Mouse (Mus musculus) heart, postnatal 0 days (tissue): ENCODE results near the gene Gm49391. TPM values are rescaled to one million over a fixed set of nuclear protein-coding genes. Genes with fewer than 3 reads are reported as not detected.
"Not testable (repeated sequence)": the region's sequence is repeated elsewhere in the genome, so short reads cannot be mapped to it uniquely, and the experiment has no call there.

Experiments
- ATAC-seq: fragments of 200-750 bp; cut with Nextera tagmentation; 2 replicates; pipeline ENCODE4 v1.8.0; 2017; ENCODE audit warnings: low read depth, moderate number of reproducible peaks, moderate library complexity; ENCODE audit not compliant: insufficient read depth
- DNase-seq: peaks from one replicate; pipeline ENCODE4 v3.0.0-alpha.2; 2016; ENCODE audit warnings: low spot score
- H3K27ac ChIP-seq: fragments of 300-500 bp; sonication (generic); 2 replicates; pipeline ENCODE4 v1.5.1; 2014; ENCODE audit warnings: low read depth, mild to moderate bottlenecking
- H3K27me3 ChIP-seq: fragments of 300-500 bp; sonication (generic); 2 replicates; pipeline ENCODE4 v1.6.1; 2014; ENCODE audit warnings: low read length, mixed read lengths; ENCODE audit not compliant: control insufficient read depth, insufficient read depth
- H3K36me3 ChIP-seq: fragments of 300-500 bp; sonication (generic); replicated peaks from 2 replicates; pipeline ENCODE4 v1.6.1; 2014; ENCODE audit warnings: low read length, mixed read lengths; ENCODE audit not compliant: control insufficient read depth, insufficient read depth
- H3K4me1 ChIP-seq: fragments of 300-500 bp; sonication (generic); 2 replicates; pipeline ENCODE4 v1.6.1; 2014; ENCODE audit warnings: antibody characterized with exemption; ENCODE audit not compliant: control insufficient read depth, insufficient read depth
- H3K4me2 ChIP-seq: fragments of 300-500 bp; sonication (generic); 2 replicates; pipeline ENCODE4 v1.6.1; 2014; ENCODE audit warnings: low read depth, mild to moderate bottlenecking, low read length, moderate library complexity
- H3K4me3 ChIP-seq: fragments of 300-500 bp; sonication (generic); 2 replicates; pipeline ENCODE4 v1.5.1; 2014; ENCODE audit warnings: low read depth, low read length
- H3K9ac ChIP-seq: fragments of 300-500 bp; sonication (generic); replicated peaks from 2 replicates; pipeline ENCODE4 v1.6.1; 2014; ENCODE audit warnings: low read depth, low read length, mixed read lengths
- H3K9me3 ChIP-seq: fragments of 300-500 bp; sonication (generic); replicated peaks from 2 replicates; pipeline ENCODE4 v1.6.1; 2016; ENCODE audit warnings: low read length; ENCODE audit not compliant: control insufficient read depth
- CTCF ChIP-seq: IDR thresholded peaks from 2 replicates; pipeline ENCODE4 v1.5.1; 2016; ENCODE audit warnings: antibody characterized with exemption, control low read depth, low read depth
- EP300 ChIP-seq: IDR thresholded peaks from 2 replicates; pipeline ENCODE4 v1.6.1; 2016; ENCODE audit warnings: antibody characterized with exemption, low read depth
- WGBS: fragments of 180-500 bp; shearing (Covaris S2); extraction: QIAGEN DNeasy Blood & Tissue Kit; methylation state at CpG from one replicate; pipeline ENCODE4 v1.1.7; 2014; 5-methylcytosine and 5-hydroxymethylcytosine counted together
- polyA plus RNA-seq: library from polyadenylated mRNA; unstranded; fragments of >200 nt; fragmentation: Nextera tagmentation; extraction: Ambion mirVana; gene quantifications from 2 replicates; pipeline ENCODE4 v1.2.1, GENCODE M21; 2015
- total RNA-seq: library from RNA; depleted of rRNA; stranded (reverse); fragments of >200 nt; gene quantifications from 2 replicates; pipeline ENCODE4 v1.2.3, GENCODE M21; 2014; ENCODE audit warnings: low replicate concordance; rRNA removed

Gene Gm49391
- total RNA-seq (1.1 and 9.0 TPM in 2 replicates), polyA plus RNA-seq (4.1 and 4.6 TPM in 2 replicates)

GRCm38 (mm10) chr13:60936500-60936901 lies at the start of gene Gm49391, which contains the start of gene Ctla2a:
TSS of gene Gm49391 (minus strand) at chr13:60936571.
TSS of gene Ctla2a (minus strand) at chr13:60936625.
- H3K27ac ChIP-seq: peak within 1 kb of the TSS; percentile 59; the same call in 1 of the 2 replicates
- no peaks in the 10 kb centered on the region for H3K27me3 ChIP-seq
- TF ChIP-seq EP300 (peak; percentile 93), CTCF (no peak)
- H3K4me3 ChIP-seq: no peak within 1 kb of the TSS
- DNase-seq (peak; percentile 68), ATAC-seq (peak; percentile 96)
- no peak within 1 kb of the TSS for H3K9ac ChIP-seq
- no peaks in the 10 kb centered on the region for H3K36me3 ChIP-seq
- 35% methylated on average over 5 of the region's 5 CpGs for WGBS
- H3K9me3 ChIP-seq: no peaks in the 10 kb centered on the region
- no peak within 1 kb of the TSS for H3K4me2 ChIP-seq
- no peaks in the 10 kb centered on the region for H3K4me1 ChIP-seq

GRCm38 (mm10) chr13:60972319-60972718 lies 35.9 kb upstream of the Gm49391 start:
- H3K36me3 ChIP-seq, DNase-seq, H3K9me3 ChIP-seq, H3K4me3 ChIP-seq, ATAC-seq, H3K27ac ChIP-seq, H3K4me2 ChIP-seq, H3K27me3 ChIP-seq, H3K9ac ChIP-seq, H3K4me1 ChIP-seq: not testable (repeated sequence)
- 60% methylated on average over 4 of the region's 4 CpGs for WGBS

GRCm38 (mm10) chr13:60963985-60964384 lies 27.6 kb upstream of the Gm49391 start:
- H3K4me3 ChIP-seq, DNase-seq: not testable (repeated sequence)

GRCm38 (mm10) chr13:60961706-60962105 lies 25.3 kb upstream of the Gm49391 start:
- Histone ChIP-seq H3K36me3 (no peaks in the 10 kb centered on the region), H3K4me3 (no peak overlapping the region), H3K4me2 (no peak overlapping the region), H3K9ac (no peak overlapping the region), H3K27ac (no peak overlapping the region), H3K27me3 (no peaks in the 10 kb centered on the region), H3K4me1 (no peaks in the 10 kb centered on the region), H3K9me3 (no peaks in the 10 kb centered on the region)
- DNase-seq: no peak
- WGBS: 62% methylated on average over 5 of the region's 5 CpGs
- ATAC-seq: no peak
- TF ChIP-seq EP300 (no peak), CTCF (no peak)

More at GRCm38 (mm10) chr13:60963985-60964384, 27.6 kb upstream of the Gm49391 start:
- H3K4me2 ChIP-seq, H3K9me3 ChIP-seq, H3K27me3 ChIP-seq, H3K36me3 ChIP-seq, ATAC-seq, H3K27ac ChIP-seq, H3K4me1 ChIP-seq, H3K9ac ChIP-seq: not testable (repeated sequence)
- WGBS: 33% methylated on average over 4 of the region's 5 CpGs

- DNase-seq, H3K27ac ChIP-seq, H3K4me1 ChIP-seq, H3K4me3 ChIP-seq, H3K27me3 ChIP-seq, H3K9ac ChIP-seq, H3K4me2 ChIP-seq, H3K36me3 ChIP-seq, ATAC-seq, H3K9me3 ChIP-seq: not testable (repeated sequence)
- 65% methylated on average over 3 of the region's 3 CpGs for WGBS
These were observed 5.5 kb upstream of the Gm49391 start, which contains the start of gene Tpbpa for GRCm38 (mm10) chr13:60941884-60942283. TSS of gene Tpbpa (minus strand) at chr13:60941984.

GRCm38 (mm10) chr13:60935490-60935889 lies 881 bp downstream of the Gm49391 start, which contains the start of gene Gm49393:
TSS of gene Gm49393 (minus strand) at chr13:60935590.
- H3K4me3 ChIP-seq, H3K4me1 ChIP-seq, H3K27ac ChIP-seq, H3K36me3 ChIP-seq, H3K4me2 ChIP-seq, H3K9me3 ChIP-seq, DNase-seq, H3K9ac ChIP-seq, H3K27me3 ChIP-seq, ATAC-seq: not testable (repeated sequence)
- 48% methylated on average over 2 of the region's 2 CpGs for WGBS

- H3K36me3 ChIP-seq, H3K27ac ChIP-seq, H3K4me1 ChIP-seq, H3K4me2 ChIP-seq, H3K4me3 ChIP-seq, H3K9ac ChIP-seq, ATAC-seq, DNase-seq, H3K27me3 ChIP-seq, H3K9me3 ChIP-seq: not testable (repeated sequence)
- 76% methylated on average over 2 of the region's 2 CpGs for WGBS
These were observed 31.6 kb downstream of the Gm49391 start, which contains the start of gene Tpbpb for GRCm38 (mm10) chr13:60904780-60905179. TSS of gene Tpbpb (minus strand) at chr13:60904880.
